Mouse (Mus musculus) forebrain, postnatal 0 days (tissue): ENCODE measurements at regions not wholly inside any gene's neighbourhood (a gene's known extent, or its start where the extent isn't known, plus 50 kb on each side); places are given as distances from the start of the nearest gene placed in this dataset.

Experiments
- ATAC-seq: fragments of 200-750 bp; cut with Nextera tagmentation; 2 replicates; pipeline ENCODE4 v1.8.0; 2017; ENCODE audit warnings: mild to moderate bottlenecking, moderate library complexity
- DNase-seq: peaks from one replicate; pipeline ENCODE4 v3.0.0-alpha.2; 2015
- H3K27ac ChIP-seq: fragments of 300-500 bp; sonication (generic); 2 replicates; pipeline ENCODE4 v1.5.1; 2014; ENCODE audit warnings: low read depth, mild to moderate bottlenecking, antibody characterized with exemption, low read length, moderate library complexity, mixed read lengths
- H3K27me3 ChIP-seq: fragments of 300-500 bp; sonication (generic); 2 replicates; pipeline ENCODE4 v1.6.1; 2014; ENCODE audit warnings: mild to moderate bottlenecking, low read length, mixed read lengths; ENCODE audit not compliant: insufficient read depth
- H3K36me3 ChIP-seq: fragments of 300-500 bp; sonication (generic); 2 replicates; pipeline ENCODE4 v1.6.1; 2014; ENCODE audit warnings: mild to moderate bottlenecking, moderate library complexity; ENCODE audit not compliant: insufficient read depth
- H3K4me1 ChIP-seq: fragments of 300-500 bp; sonication (generic); 2 replicates; pipeline ENCODE4 v1.6.1; 2014; ENCODE audit warnings: antibody characterized with exemption; ENCODE audit not compliant: insufficient read depth
- H3K4me2 ChIP-seq: fragments of 300-500 bp; sonication (generic); 2 replicates; pipeline ENCODE4 v1.6.1; 2014; ENCODE audit warnings: low read depth, mild to moderate bottlenecking, moderate library complexity
- H3K4me3 ChIP-seq: fragments of 300-500 bp; sonication (generic); 2 replicates; pipeline ENCODE4 v1.5.1; 2014; ENCODE audit warnings: low read depth, low read length, mixed read lengths
- H3K9ac ChIP-seq: fragments of 300-500 bp; sonication (generic); 2 replicates; pipeline ENCODE4 v1.6.1; 2014; ENCODE audit warnings: mild to moderate bottlenecking
- H3K9me3 ChIP-seq: fragments of 300-500 bp; sonication (generic); 2 replicates; pipeline ENCODE4 v1.6.1; 2016; ENCODE audit warnings: low read length
- CTCF ChIP-seq: sonication (generic); IDR thresholded peaks from 2 replicates; pipeline ENCODE4 v1.5.1; 2016; ENCODE audit warnings: antibody characterized with exemption, control low read depth, low read depth
- WGBS: fragments of 180-500 bp; shearing (Covaris S2); extraction: QIAGEN DNeasy Blood & Tissue Kit; methylation state at CpG from one replicate; pipeline ENCODE4 v1.1.7; 2014; 5-methylcytosine and 5-hydroxymethylcytosine counted together

DNA sequence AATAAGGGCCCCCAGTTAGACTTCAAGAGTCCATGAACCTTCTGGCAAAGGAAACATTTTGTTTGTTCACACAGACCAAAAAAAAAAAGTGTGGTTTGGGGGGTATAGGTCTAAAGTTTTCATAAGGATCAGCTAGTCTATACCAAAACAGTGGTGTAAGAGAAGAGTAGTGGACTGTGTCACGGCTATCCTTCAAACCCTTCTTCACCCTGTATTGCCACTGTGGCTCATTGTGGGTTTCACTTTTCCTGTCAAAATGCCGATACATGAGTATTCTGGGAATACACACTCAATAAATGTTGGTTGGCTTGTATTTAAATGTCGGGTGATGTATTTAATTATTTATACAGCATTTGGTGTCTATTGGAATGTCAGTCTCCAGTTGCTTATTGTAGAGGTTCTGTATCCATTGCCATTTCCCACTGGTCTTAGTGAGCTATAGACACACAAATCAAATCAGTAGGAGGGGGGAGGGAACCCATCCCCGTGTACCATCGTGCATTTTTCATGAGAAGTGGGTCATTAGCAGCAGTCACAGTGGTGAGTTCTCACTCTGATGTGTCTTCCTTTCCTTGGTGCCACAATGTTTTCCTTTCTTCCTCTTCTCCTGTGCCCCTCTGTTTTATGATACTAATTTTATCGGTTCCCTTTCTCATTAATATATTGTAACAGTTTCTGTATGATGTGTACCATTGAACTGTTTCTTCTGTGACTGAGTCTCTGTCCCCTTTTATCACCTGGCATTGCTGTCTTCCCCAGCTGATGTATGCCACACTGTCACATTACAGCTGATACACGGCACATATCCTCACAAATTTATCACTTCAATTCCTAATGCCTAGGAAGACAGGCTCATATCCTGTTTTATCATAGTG lies 187.8 kb upstream of the Tsc22d2 start:
- no peak for TF ChIP-seq CTCF
- Histone ChIP-seq H3K9me3 (no peaks in the 10 kb centered on the region), H3K9ac (no peak overlapping the region), H3K27ac (no peak overlapping the region), H3K4me2 (no peak overlapping the region), H3K4me3 (no peak overlapping the region), H3K4me1 (no peaks in the 10 kb centered on the region), H3K36me3 (no peaks in the 10 kb centered on the region), H3K27me3 (no peaks in the 10 kb centered on the region)
- no peak for ATAC-seq
- WGBS = 85% methylated on average over 7 of the region's 7 CpGs
- no peak for DNase-seq

GRCm38 (mm10) chr3:58227322-58227627 lies 187.2 kb upstream of the Tsc22d2 start:
- Histone ChIP-seq H3K27me3 (no peaks in the 10 kb centered on the region), H3K27ac (no peak overlapping the region), H3K4me2 (no peak overlapping the region), H3K9me3 (no peaks in the 10 kb centered on the region), H3K4me1 (no peaks in the 10 kb centered on the region), H3K36me3 (no peaks in the 10 kb centered on the region), H3K9ac (no peak overlapping the region), H3K4me3 (no peak overlapping the region)
- TF ChIP-seq CTCF = no peak
- no peak for ATAC-seq
- 79% methylated on average over 5 of the region's 5 CpGs for WGBS
- DNase-seq = no peak

DNA sequence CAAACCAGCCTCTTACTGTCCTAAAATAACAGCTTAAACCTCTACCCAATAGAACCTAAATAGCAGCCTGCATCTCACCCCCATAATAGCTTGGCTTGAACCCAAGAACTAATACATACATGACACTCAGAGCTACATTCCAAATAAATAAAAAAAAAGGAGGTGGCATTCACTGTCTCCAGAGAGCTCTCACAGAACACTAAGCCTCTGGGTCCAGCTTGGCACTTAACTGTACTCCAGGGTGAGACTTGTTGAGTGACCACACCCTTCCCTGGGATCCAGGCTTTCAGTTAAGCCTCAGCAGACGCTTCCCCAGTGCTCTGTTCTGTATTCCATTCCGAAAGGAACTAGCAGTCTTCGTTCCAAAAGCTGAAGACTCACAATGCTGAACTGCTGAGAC lies 186.3 kb upstream of the Tsc22d2 start:
- no peaks in the 10 kb centered on the region for H3K36me3 ChIP-seq
- no peaks in the 10 kb centered on the region for H3K4me1 ChIP-seq
- ATAC-seq = no peak
- no peak overlapping the region for H3K4me2 ChIP-seq
- H3K27ac ChIP-seq = no peak overlapping the region
- no peak overlapping the region for H3K4me3 ChIP-seq
- no peaks in the 10 kb centered on the region for H3K27me3 ChIP-seq
- H3K9me3 ChIP-seq = no peaks in the 10 kb centered on the region
- TF ChIP-seq CTCF = no peak
- H3K9ac ChIP-seq = no peak overlapping the region
- 77% methylated on average over 3 of the region's 3 CpGs for WGBS
- DNase-seq = no peak

DNA sequence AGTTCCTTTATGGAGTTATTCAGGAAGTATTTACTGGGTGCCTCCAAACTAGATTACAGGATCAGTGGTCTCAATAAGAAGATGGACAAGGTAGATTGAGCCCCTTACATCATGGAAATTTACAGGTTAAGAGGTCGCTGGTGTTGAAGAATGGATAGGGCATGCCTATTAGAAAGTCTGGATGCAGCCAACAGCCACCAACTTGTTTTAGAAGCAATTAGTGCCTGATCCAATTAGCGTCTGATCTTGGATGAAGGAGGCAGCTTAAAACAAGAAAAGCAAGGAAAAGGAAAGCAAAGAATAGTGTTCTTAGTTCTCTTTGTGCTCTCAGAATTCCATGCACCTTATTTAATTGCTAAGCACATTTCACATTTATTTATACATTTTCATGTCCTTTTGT lies 182.8 kb upstream of the Tsc22d2 start:
- Histone ChIP-seq H3K9ac (no peak overlapping the region), H3K27ac (no peak overlapping the region), H3K9me3 (no peaks in the 10 kb centered on the region), H3K27me3 (no peaks in the 10 kb centered on the region), H3K4me3 (no peak overlapping the region), H3K4me2 (no peak overlapping the region), H3K36me3 (no peaks in the 10 kb centered on the region), H3K4me1 (no peaks in the 10 kb centered on the region)
- WGBS = 29% methylated on average over 2 of the region's 2 CpGs
- no peak for DNase-seq
- no peak for TF ChIP-seq CTCF
- no peak for ATAC-seq

DNA sequence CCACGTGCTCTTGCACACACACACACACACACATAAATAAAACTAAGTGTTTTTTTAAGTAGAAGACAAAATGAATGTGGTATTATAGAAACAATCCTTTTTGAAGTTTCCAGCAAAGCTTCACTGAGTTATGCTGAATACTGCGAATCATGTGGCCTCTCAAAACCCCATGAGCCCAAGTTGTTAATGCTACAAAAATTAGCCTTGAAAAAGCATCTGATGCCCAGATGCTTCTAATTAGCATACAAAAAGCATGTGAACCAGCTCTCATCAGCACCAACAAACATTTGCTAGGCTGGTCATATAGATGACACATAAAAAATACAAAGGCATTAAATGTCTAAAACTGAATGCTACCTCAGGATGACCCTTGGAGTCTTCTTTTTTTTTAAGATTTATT lies 181.2 kb upstream of the Tsc22d2 start:
- no peak overlapping the region for H3K4me3 ChIP-seq
- H3K4me1 ChIP-seq = no peaks in the 10 kb centered on the region
- H3K9ac ChIP-seq = no peak overlapping the region
- no peak overlapping the region for H3K4me2 ChIP-seq
- ATAC-seq (no peak), DNase-seq (no peak)
- no peaks in the 10 kb centered on the region for H3K27me3 ChIP-seq
- no peaks in the 10 kb centered on the region for H3K9me3 ChIP-seq
- H3K27ac ChIP-seq = no peak overlapping the region
- no peak for TF ChIP-seq CTCF
- 76% methylated on average over 2 of the region's 2 CpGs for WGBS
- H3K36me3 ChIP-seq = no peaks in the 10 kb centered on the region

DNA sequence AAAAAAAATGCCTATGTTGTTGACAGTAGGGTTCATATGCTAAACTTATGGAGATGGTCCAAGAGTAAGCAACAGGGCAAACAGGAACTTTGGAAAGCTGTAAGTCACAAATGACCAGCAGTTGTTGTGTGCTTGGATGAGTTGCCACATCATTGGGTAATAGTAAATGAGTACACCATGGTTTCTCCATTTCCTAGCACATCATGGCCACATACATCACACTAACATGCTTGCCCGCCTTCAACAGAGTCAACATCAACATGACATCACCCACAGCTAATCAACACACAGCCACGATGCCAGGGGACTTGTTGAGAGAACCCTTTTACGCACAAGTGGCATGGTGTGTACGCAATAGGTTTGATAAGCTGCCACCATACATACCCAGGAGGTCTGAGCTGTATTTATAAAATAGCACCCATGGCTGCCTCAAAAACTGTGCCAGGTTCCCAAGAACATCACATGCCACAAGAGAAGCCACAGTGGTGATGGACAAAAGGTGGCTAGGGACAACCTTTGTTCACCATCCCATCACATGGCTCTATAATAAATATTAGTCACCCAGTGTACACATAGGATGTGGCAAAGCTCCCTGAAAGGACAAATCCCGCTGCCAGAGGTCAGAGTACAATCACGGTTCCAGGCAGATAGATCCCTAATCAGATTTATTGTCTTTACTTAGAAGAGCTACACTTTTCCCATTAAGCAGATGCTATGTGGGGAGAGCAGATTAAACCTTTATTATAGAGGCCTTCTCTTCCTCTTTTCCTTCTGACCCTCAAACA lies 179.5 kb upstream of the Tsc22d2 start:
- H3K27ac ChIP-seq = no peak overlapping the region
- no peak for TF ChIP-seq CTCF
- H3K4me1 ChIP-seq = no peaks in the 10 kb centered on the region
- no peaks in the 10 kb centered on the region for H3K36me3 ChIP-seq
- ATAC-seq (no peak), DNase-seq (no peak)
- H3K9me3 ChIP-seq = no peaks in the 10 kb centered on the region
- H3K9ac ChIP-seq = no peak overlapping the region
- no peak overlapping the region for H3K4me2 ChIP-seq
- 89% methylated on average over 6 of the region's 6 CpGs for WGBS
- H3K27me3 ChIP-seq = no peaks in the 10 kb centered on the region
- no peak overlapping the region for H3K4me3 ChIP-seq

DNA sequence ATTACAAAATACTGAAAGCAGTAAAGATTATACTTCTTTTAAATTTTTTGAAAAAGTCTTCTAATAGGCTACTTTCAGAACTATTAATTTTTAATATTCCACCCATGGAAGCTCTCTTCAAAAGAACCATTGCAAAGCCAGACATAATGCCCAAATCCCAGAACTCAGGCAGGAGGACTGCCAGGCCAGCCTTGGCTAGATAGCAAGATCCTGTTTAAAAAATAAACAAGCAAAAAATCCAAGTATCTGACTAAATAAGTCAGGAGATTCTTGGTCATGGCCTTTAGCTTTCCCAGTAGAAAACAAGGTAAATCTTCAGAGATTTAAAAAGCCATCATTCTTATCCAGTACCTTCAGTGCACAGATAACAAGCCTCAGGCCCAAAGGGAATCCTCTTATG lies 176.4 kb upstream of the Tsc22d2 start:
- DNase-seq = no peak
- no peak for ATAC-seq
- no peaks in the 10 kb centered on the region for H3K36me3 ChIP-seq
- no peak for TF ChIP-seq CTCF
- no peak overlapping the region for H3K27ac ChIP-seq
- no peaks in the 10 kb centered on the region for H3K27me3 ChIP-seq
- H3K9me3 ChIP-seq = no peaks in the 10 kb centered on the region
- no peak overlapping the region for H3K9ac ChIP-seq
- H3K4me1 ChIP-seq = no peaks in the 10 kb centered on the region
- no peak overlapping the region for H3K4me2 ChIP-seq
- no peak overlapping the region for H3K4me3 ChIP-seq
